Mouse (Mus musculus) limb, embryonic 14.5 days (tissue): ENCODE measurements around the gene 4930432K21Rik. TPM values are rescaled to one million over a fixed set of nuclear protein-coding genes. Genes with fewer than 3 reads are reported as not detected.

Experiments
- ATAC-seq: fragments of 200-750 bp; cut with Nextera tagmentation; 2 replicates; pipeline ENCODE4 v1.8.0; 2017; ENCODE audit warnings: low read depth, moderate number of reproducible peaks, moderate TSS enrichment; ENCODE audit not compliant: low FRiP score
- DNase-seq: peaks from one replicate; pipeline ENCODE4 v3.0.0-alpha.2; 2015; ENCODE audit warnings: low spot score
- H3K27ac ChIP-seq: fragments of 300-500 bp; sonication (generic); replicated peaks from 2 replicates; pipeline ENCODE4 v1.5.1; 2014; ENCODE audit warnings: low read depth, mild to moderate bottlenecking, low read length, moderate library complexity, mixed read lengths
- H3K27me3 ChIP-seq: fragments of 300-500 bp; sonication (generic); 2 replicates; pipeline ENCODE4 v1.6.1; 2014; ENCODE audit warnings: low read length, mixed read lengths; ENCODE audit not compliant: control insufficient read depth, insufficient read depth
- H3K36me3 ChIP-seq: fragments of 300-500 bp; sonication (generic); 2 replicates; pipeline ENCODE4 v1.6.1; 2014; ENCODE audit warnings: mild to moderate bottlenecking, low read length, moderate library complexity, mixed read lengths; ENCODE audit not compliant: control insufficient read depth, insufficient read depth
- H3K4me1 ChIP-seq: fragments of 300-500 bp; sonication (generic); 2 replicates; pipeline ENCODE4 v1.6.1; 2014; ENCODE audit warnings: antibody characterized with exemption, low read length, mixed read lengths; ENCODE audit not compliant: control insufficient read depth, insufficient read depth
- H3K4me2 ChIP-seq: fragments of 300-500 bp; sonication (generic); replicated peaks from 2 replicates; pipeline ENCODE4 v1.6.1; 2014; ENCODE audit warnings: low read depth, mild to moderate bottlenecking, low read length, moderate library complexity; ENCODE audit not compliant: severe bottlenecking
- H3K4me3 ChIP-seq: fragments of 300-500 bp; sonication (generic); replicated peaks from 2 replicates; pipeline ENCODE4 v1.5.1; 2014; ENCODE audit warnings: low read length
- H3K9ac ChIP-seq: fragments of 300-500 bp; sonication (generic); 2 replicates; pipeline ENCODE4 v1.6.1; 2014; ENCODE audit warnings: mild to moderate bottlenecking, low read depth, low read length, moderate library complexity; ENCODE audit not compliant: severe bottlenecking
- H3K9me3 ChIP-seq: fragments of 300-500 bp; sonication (generic); 2 replicates; pipeline ENCODE4 v1.6.1; 2016; ENCODE audit warnings: low read length; ENCODE audit not compliant: control insufficient read depth
- POLR2A ChIP-seq: fragments of 200-500 bp; IDR thresholded peaks from 2 replicates; pipeline ENCODE4 v1.8.0; 2012; ENCODE audit warnings: inconsistent platforms, mild to moderate bottlenecking, moderate library complexity, borderline replicate concordance; ENCODE audit not compliant: insufficient read depth, insufficient read length; ENCODE audit errors: extremely low read depth
- WGBS: fragments of 180-500 bp; shearing (Covaris S2); extraction: QIAGEN DNeasy Blood & Tissue Kit; methylation state at CpG from one replicate; pipeline ENCODE4 v1.1.7; 2014; 5-methylcytosine and 5-hydroxymethylcytosine counted together
- polyA plus RNA-seq, 2 experiments: library from polyadenylated mRNA; depleted of rRNA in 1 of 2; stranded (reverse) in 1 of 2; unstranded in 1 of 2; fragments of >200 nt; fragmentation: Nextera tagmentation in 1 of 2; extraction: Ambion mirVana in 1 of 2; gene quantifications; 2 replicates each; pipeline versions ENCODE4 v1.2.1 to v1.2.3; 2012 to 2014

4930432K21Rik gene
- polyA plus RNA-seq, 2 experiments = 0.72 to 1.7 TPM

DNA sequence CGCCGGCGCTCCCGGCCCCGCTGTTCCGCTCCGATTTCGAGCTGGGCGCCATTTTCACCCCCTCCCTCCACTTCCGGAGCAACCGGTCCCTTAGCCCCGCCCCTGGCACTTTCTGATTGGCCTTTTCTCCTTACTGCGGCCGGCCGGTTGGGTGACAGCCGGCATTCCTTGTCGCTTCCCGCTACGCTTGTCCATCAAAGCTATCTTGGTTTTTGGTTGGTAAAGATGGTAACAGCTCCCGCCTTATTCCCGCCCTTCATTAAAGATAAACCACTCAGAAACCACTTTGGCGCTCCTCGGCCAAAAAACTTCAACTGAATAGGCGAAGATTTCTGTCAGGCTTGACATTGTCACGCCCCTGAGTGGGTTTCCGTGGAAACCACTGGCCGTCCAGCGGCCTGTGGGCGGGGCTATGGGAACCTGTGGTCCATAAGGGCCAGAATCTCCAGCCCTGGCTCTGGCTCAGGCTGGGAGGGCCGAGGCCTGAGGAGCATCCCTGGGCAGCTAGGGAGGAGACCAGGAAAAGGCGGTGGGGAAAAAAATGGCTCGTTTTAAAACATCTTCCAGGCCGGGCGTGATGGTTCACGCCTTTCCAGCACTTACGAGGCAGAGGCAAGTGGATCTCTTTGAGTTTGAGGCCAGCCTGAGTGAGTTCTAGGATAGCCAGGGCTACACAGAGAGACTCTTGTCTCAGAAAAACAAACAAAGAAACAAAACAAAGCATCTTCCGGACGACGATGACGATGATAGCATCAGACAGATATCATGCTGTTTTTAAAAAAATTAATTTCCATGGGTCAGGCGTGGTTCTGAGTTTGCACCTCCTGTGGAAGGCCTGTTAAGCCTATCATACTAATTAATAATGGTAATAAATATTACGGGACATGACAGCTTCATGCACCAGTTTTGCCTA lies 42.9 kb upstream of the 4930432K21Rik start, which contains the start of gene Dcaf15:
Gene Dcaf15 (minus strand): TSS at position 72 of the 913 bp plus-strand sequence.
- peak within 1 kb of the TSS; percentile 82 for H3K9ac ChIP-seq
- DNase-seq = peak; percentile 100
- ATAC-seq = peak; percentile 97
- H3K27ac ChIP-seq = peak within 1 kb of the TSS; percentile 90
- peaks cover 21% of the 10 kb centered on the region for H3K36me3 ChIP-seq
- TF ChIP-seq POLR2A = peak; percentile 76; the same call in 1 of the 2 replicates
- peaks cover 11% of the 10 kb centered on the region for H3K4me1 ChIP-seq
- no peaks in the 10 kb centered on the region for H3K27me3 ChIP-seq
- WGBS = 9% methylated on average over 35 of the region's 42 CpGs
- no peaks in the 10 kb centered on the region for H3K9me3 ChIP-seq
- H3K4me3 ChIP-seq = peak within 1 kb of the TSS; percentile 68
- H3K4me2 ChIP-seq = peak within 1 kb of the TSS; percentile 74

DNA sequence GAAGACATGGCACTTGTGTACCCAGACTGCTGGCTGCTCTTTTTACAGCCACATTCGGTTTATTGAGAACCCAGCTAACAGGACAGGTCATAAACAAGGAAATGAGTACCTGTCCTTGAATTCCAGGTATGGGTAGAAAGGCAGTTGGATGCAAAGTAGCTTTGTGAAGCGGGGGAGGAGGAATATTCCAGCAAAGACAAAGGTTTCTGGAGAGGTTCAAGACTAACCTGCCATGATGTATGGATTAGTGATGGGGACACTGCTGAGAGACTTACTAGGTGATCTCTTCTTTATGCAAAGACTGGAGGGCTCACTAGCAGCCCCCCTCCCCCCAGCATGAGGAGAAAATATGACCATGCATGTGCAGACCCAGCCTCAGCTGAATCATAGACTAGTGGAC lies 42.1 kb upstream of the 4930432K21Rik start:
- Histone ChIP-seq H3K9me3 (no peaks in the 10 kb centered on the region), H3K4me3 (no peak overlapping the region), H3K36me3 (peaks cover 16% of the 10 kb centered on the region), H3K4me2 (peak overlapping the region; percentile 44; the same call in 1 of the 2 replicates), H3K27ac (no peak overlapping the region), H3K4me1 (peaks cover 11% of the 10 kb centered on the region), H3K9ac (no peak overlapping the region), H3K27me3 (no peaks in the 10 kb centered on the region)
- no peak for ATAC-seq
- TF ChIP-seq POLR2A = no peak
- no peak for DNase-seq
- WGBS = 61% methylated on average over 2 of the region's 2 CpGs

DNA sequence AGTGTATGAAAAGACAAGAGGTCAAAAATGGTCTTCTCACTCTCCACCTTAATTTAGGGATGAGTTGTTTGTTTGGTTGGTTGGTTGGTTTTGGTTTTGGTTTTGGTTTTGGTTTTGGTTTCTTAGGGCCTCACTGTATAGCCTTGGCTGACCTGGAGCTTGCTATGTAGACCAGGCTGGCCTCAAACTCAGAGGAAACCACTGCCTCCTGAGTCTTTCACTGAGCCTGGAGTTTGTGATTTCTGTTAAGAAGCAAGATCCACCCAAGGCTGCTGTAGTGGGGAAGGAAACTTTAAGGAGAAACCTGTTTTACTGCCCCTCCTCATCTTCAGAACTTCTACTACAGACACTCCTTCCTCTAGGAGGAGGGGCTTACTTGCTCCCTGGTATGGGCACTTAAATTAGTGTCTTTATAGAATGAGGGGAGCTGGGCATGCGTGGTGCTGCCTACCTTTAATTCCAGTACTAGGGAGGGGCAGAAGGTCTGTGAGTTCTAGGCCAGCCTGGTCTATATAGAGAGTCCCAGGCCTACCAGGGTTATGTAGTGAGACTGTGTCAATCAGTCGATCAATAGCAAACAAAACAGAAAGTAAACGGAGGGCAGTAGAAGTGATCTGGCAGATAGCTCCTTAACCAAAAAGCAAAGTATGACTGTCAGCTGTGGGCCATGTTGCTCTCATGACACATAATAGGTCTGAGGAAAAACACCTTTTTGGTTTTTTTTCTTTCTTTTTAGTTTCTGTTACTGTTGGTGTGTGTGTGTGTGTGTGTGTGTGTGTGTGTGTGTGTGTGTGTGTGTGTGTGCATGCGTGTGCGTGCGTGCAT lies 41.4 kb upstream of the 4930432K21Rik start:
- no peak for TF ChIP-seq POLR2A
- peaks cover 13% of the 10 kb centered on the region for H3K36me3 ChIP-seq
- ATAC-seq = no peak

DNA sequence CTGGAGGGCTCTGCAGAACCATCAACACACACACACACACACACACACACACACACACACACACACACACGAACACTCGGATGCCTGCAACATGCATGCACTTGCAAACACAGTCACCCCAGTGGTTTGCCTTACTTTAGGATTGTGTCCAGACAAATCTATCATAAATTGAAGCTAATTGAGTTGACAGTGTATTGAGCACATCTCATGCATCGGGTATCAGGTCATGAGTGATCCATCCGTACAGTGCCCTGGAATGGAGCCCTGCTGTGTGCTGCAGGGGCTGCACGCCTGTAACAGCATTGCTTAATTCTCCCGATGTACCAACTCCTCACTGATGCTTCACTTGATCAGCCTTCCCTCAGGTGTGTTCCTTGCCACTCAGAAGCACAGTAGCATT lies 32.2 kb upstream of the 4930432K21Rik start:
- no peak overlapping the region for H3K27ac ChIP-seq
- ATAC-seq = no peak
- H3K36me3 ChIP-seq = no peaks in the 10 kb centered on the region
- no peak overlapping the region for H3K9ac ChIP-seq
- DNase-seq = no peak
- no peaks in the 10 kb centered on the region for H3K9me3 ChIP-seq
- WGBS = 85% methylated on average over 6 of the region's 6 CpGs
- no peak for TF ChIP-seq POLR2A
- no peak overlapping the region for H3K4me3 ChIP-seq
- H3K4me2 ChIP-seq = no peak overlapping the region
- no peaks in the 10 kb centered on the region for H3K4me1 ChIP-seq
- no peaks in the 10 kb centered on the region for H3K27me3 ChIP-seq

More for the DNA sequence above, 41.4 kb upstream of the 4930432K21Rik start:
- H3K4me3 ChIP-seq = no peak overlapping the region
- no peaks in the 10 kb centered on the region for H3K27me3 ChIP-seq
- DNase-seq = no peak
- H3K9me3 ChIP-seq = no peaks in the 10 kb centered on the region
- H3K4me2 ChIP-seq = no peak overlapping the region
- WGBS = 92% methylated on average over 5 of the region's 6 CpGs
- H3K27ac ChIP-seq = no peak overlapping the region
- H3K9ac ChIP-seq = no peak overlapping the region
- peaks cover 11% of the 10 kb centered on the region for H3K4me1 ChIP-seq

DNA sequence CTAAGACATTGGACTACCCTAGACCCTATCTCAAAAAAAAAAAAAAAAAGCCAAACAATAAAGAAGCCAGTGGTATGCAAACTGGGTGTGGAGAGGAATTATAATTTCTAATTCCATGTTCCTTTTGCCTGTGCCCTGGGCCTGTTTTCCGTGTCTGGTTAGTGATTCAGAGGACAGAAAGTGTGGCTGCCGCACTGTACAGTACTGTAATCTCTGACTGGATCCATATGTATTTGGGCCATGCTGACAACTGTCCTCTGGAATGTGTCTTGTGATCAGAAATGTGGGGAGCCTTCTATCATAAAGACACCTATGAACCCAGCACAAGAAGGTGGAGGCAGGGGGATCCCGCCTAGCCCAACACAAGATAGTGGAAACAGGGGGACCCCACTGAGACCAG lies 25.7 kb upstream of the 4930432K21Rik start:
- Histone ChIP-seq H3K27ac (no peak overlapping the region), H3K9ac (no peak overlapping the region), H3K9me3 (no peaks in the 10 kb centered on the region), H3K4me3 (no peak overlapping the region), H3K36me3 (no peaks in the 10 kb centered on the region), H3K4me2 (no peak overlapping the region), H3K27me3 (no peaks in the 10 kb centered on the region), H3K4me1 (peaks cover 3% of the 10 kb centered on the region; the same call in 1 of the 2 replicates)
- DNase-seq (no peak), ATAC-seq (no peak)
- WGBS = 84% methylated on average over 3 of the region's 3 CpGs
- TF ChIP-seq POLR2A = no peak
